Mouse (Mus musculus): Measurements from ENCODE around the gene Bag1.

The Bag1 gene

GRCm38 (mm10) chr4:40889252-40889651 is 58.8 kb downstream of the Bag1 start:
- no peak for ATAC-seq (ENCODE audit: low TSS enrichment)

GRCm38 (mm10) chr4:40888839-40889238 is 59.3 kb downstream of the Bag1 start:
- ATAC-seq (ENCODE audit: low TSS enrichment) = no peak

All from frontal cortex, adult (tissue).